Mouse (Mus musculus): ENCODE results near the gene Bcl2l11.
A peak's percentile ranks its signal among the peaks of the same experiment; 100 is the strongest.
"Not testable (repeated sequence)": the region's sequence is repeated elsewhere in the genome, so short reads cannot be mapped to it uniquely, and the experiment has no call there.

Gene Bcl2l11

DNA sequence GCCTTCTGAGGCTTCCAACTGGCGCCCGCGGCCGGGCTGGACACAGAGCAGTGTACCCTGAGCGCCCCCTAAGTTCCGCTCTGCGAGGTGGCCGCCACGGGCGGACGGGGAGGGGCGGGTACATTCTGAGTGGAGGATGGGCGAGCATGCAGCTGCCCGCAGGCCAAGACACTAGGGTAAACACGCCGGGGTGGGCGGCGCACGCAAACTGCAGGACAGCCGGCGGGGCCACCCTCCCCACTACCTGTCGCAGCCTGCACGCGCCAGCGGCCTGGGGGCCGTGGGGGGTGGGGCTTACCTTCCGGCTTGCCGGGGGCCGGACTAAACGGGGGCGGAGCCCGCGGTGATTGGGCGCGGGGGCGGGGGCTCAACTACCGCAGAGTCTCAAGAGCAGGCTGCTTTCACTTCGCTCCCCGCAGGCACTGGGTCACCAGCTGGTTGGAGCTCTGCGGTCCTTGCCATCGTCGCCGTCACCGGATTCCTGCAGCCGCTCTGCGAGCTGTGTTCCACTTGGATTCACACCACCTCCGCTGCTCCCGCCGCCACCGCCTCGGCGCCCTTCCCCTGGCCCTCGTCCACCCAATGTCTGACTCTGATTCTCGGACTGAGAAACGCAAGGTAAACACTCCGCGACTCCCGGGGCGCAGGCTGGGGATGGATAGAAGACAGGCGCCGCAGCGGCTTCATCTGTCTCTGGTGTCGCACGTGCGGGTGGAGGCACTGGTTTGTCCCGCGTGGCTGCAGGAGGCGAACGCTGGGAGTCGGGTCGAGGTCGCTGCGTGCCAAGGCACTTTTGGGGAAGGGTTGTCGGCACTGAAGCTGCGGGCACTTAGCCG, at the start of gene Bcl2l11:
Bcl2l11 (plus strand) TSS at position 404 of the 836 bp plus-strand sequence.
- DNase-seq (ENCODE audit: low spot score in 2 of 2) = peak; percentile 81 to 85

DNA sequence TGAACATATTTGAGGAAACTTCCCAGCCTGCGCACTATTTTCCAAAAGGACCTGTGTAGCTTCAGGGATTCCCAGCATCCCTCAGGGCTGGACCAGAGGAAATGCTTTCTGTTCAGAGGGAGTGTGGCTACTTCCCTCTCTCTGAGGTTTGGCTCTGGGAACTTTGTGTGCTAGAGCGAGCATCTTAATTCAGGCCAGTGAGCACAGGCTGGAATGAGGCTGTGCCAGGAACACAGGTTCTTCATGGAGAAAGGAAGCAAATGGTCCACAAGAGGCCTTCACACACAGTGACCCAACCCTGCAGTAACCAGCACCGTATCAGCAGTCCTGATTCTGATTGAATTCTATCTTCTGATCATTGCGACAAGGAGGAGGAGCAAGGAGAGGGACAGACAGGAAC, 48.9 kb upstream of the Bcl2l11 start:
- no peak for DNase-seq (ENCODE audit: low spot score in 2 of 2)

DNA sequence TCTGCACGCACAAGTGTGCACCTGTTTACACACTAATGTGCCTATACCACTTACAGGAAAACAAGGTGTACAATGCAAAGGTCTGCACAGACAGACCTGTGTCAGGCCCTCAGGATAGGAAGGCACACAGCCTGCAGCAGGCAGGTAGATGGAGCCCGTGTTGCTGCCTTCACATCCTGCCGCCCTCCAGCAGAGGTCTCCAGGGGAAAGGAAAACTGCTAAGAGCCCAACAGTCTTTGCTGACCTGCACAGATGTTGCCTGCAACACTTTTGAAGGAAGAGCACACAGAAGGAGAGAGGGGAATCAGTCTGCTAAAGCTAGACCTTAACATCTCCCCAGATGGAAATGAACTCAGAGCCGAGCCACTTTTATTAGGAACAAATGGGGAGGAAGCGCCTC, 47.0 kb upstream of the Bcl2l11 start:
- DNase-seq (ENCODE audit: low spot score in 2 of 2) = no peak

- no peak for DNase-seq (ENCODE audit: low spot score in 2 of 2)
Measured at GRCm38 (mm10) chr2:128079316-128079715, 46.5 kb upstream of the Bcl2l11 start.

GRCm38 (mm10) chr2:128083844-128084243, 42.0 kb upstream of the Bcl2l11 start:
- no peak for DNase-seq (ENCODE audit: low spot score in 2 of 2)

GRCm38 (mm10) chr2:128084607-128085006, 41.2 kb upstream of the Bcl2l11 start:
- no peak for DNase-seq (ENCODE audit: low spot score in 2 of 2)

- no peak for DNase-seq (ENCODE audit: low spot score in 2 of 2)
Measured at GRCm38 (mm10) chr2:128085481-128085880, 40.4 kb upstream of the Bcl2l11 start.

DNA sequence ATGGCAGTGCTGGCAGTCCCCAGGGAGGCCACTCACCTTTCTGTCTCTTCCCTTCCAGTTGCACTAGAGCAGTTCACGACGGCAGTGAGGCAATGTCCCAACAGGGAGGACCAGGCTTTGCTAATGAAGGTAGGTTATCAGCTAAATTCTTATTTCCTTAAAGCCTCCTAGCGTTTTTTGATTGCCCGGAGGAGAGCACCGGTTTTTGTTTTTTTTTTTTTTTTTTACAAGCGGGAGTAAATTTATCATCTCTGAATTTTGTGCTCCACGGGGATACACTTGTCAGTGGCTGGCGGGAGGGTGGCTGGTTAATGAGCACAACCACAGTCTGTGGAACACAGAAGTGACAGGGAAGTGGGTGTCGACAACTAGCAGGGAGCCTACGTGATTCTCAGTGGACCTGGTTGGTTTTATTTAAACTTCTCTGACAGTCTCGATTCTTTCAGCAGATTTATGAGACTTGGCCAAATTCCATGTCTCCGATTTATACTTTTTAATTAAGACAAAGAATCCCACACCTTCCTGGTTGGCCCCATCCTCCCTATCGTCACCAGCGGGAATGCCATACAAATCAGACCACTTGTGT, 39.4 kb upstream of the Bcl2l11 start:
- DNase-seq (ENCODE audit: low spot score in 2 of 2) = no peak

- no peak for DNase-seq (ENCODE audit: low spot score in 2 of 2)
Measured at GRCm38 (mm10) chr2:128086996-128087526, 38.8 kb upstream of the Bcl2l11 start.

GRCm38 (mm10) chr2:128087798-128088545, 37.9 kb upstream of the Bcl2l11 start:
- DNase-seq (ENCODE audit: low spot score in 2 of 2) = no peak

GRCm38 (mm10) chr2:128090283-128090885, 35.5 kb upstream of the Bcl2l11 start:
- DNase-seq (ENCODE audit: low spot score in 2 of 2) = no peak

GRCm38 (mm10) chr2:128091431-128092369, 34.1 kb upstream of the Bcl2l11 start:
- no peak for DNase-seq (ENCODE audit: low spot score in 2 of 2)

GRCm38 (mm10) chr2:128092451-128092850, 33.4 kb upstream of the Bcl2l11 start:
- DNase-seq (ENCODE audit: low spot score in 2 of 2) = no peak

- no peak for DNase-seq (ENCODE audit: low spot score in 2 of 2)
Measured at GRCm38 (mm10) chr2:128094196-128094595, 31.6 kb upstream of the Bcl2l11 start.

DNA sequence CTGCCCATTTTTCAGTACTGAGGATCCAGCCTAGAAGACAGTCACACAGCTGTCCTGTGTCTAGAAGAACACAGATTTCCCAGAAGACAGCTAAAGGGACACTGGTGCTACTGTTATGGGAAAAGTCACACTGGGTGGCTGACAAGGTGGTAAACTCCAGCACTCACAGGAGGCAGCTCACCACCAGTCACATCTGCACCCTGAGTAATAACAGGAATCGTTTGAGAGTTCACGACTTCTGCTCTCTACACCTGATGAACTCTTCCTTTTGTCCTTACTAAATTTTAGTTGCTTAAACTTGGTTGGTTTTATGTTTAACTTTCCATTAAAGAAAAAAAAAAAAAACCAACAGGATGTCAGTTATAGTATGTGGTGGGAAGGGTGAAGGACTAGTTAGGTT, 31.2 kb upstream of the Bcl2l11 start:
- no peak for DNase-seq (ENCODE audit: low spot score in 2 of 2)

- DNase-seq (ENCODE audit: low spot score in 2 of 2) = no peak
Measured at GRCm38 (mm10) chr2:128095270-128095669, 30.6 kb upstream of the Bcl2l11 start.

- no peak for DNase-seq (ENCODE audit: low spot score in 2 of 2)
Measured at GRCm38 (mm10) chr2:128096070-128096469, 29.8 kb upstream of the Bcl2l11 start.

GRCm38 (mm10) chr2:128098118-128098517, 27.7 kb upstream of the Bcl2l11 start:
- DNase-seq (ENCODE audit: low spot score in 2 of 2) = not testable (repeated sequence)

- DNase-seq (ENCODE audit: low spot score in 2 of 2) = no peak
Measured at GRCm38 (mm10) chr2:128102086-128102485, 23.8 kb upstream of the Bcl2l11 start.

DNA sequence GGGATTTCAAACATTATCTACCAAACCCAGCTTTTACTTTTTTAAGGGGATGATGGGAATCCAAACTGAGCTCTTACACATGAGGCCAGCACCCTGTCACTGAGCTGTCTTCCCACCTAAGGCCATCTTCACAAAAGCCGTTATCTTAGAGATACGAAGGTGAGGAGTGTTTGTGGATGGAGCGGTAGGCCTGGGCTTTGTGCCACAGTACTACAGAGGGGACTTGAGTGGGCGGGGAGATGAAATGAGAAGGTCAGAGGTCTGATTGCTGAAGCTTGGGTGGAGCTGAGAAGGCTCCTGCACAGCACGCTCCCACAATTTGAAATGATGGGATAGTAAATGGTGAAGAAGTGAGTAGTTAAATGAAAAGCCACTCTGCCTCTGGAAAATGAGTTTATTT, 21.0 kb upstream of the Bcl2l11 start:
- no peak for DNase-seq (ENCODE audit: low spot score in 2 of 2)

DNA sequence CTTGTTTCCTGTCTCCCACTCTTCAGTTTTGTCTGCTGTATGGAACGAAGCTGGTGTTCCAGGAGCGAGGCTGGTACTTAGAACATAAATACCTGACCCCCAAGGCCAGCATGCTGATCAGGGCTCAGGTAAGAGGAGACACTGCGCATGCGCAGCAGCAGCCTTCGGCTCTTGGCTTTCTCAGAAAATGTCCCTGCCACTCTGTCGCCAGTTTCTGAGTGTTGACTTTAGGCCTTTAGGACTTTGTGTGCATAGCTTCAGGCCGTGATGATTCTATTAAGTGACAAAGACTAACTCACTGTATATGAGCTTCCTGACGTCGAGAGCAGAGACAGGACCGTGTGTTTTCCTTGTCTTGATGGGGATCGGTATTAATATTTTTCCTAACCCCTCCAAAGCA, 20.2 kb upstream of the Bcl2l11 start:
- no peak for DNase-seq (ENCODE audit: low spot score in 2 of 2)
